Mouse (Mus musculus) heart, embryonic 14.5 days (tissue): ENCODE results near the gene Crtam. TPM values are rescaled to one million over a fixed set of nuclear protein-coding genes. Genes with fewer than 3 reads are reported as not detected.

Experiments
- ATAC-seq: fragments of 200-750 bp; cut with Nextera tagmentation; 2 replicates; pipeline ENCODE4 v1.8.0; 2017; ENCODE audit warnings: low read depth, moderate TSS enrichment; ENCODE audit not compliant: insufficient number of reproducible peaks, insufficient read depth, low FRiP score
- H3K27ac ChIP-seq, 2 experiments: fragments of 200-500 bp in 1 of 2; fragments of 300-500 bp in 1 of 2; sonication (generic) in 1 of 2; replicated peaks in 1 of 2; 2 replicates each; pipeline ENCODE4 v1.5.1; 2012 to 2014; ENCODE audit warnings: low read depth in 2 of 2, low read length in 2 of 2, control low read depth in 1 of 2, mild to moderate bottlenecking in 1 of 2, mixed read lengths in 1 of 2; ENCODE audit not compliant: control insufficient read depth in 1 of 2, insufficient read depth in 1 of 2
- H3K27me3 ChIP-seq: fragments of 300-500 bp; sonication (generic); 2 replicates; pipeline ENCODE4 v1.6.1; 2014; ENCODE audit warnings: mild to moderate bottlenecking, low read length, control low read depth; ENCODE audit not compliant: control insufficient read depth, insufficient read depth
- H3K36me3 ChIP-seq: fragments of 300-500 bp; sonication (generic); 2 replicates; pipeline ENCODE4 v1.6.1; 2014; ENCODE audit warnings: mild to moderate bottlenecking, control low read depth, low read length, mixed read lengths; ENCODE audit not compliant: control insufficient read depth, insufficient read depth
- H3K4me1 ChIP-seq, 2 experiments: fragments of 200-500 bp in 1 of 2; fragments of 300-500 bp in 1 of 2; sonication (generic) in 1 of 2; 2 replicates each; pipeline ENCODE4 v1.6.1; 2012 to 2014; ENCODE audit warnings: low read length in 2 of 2, control low read depth in 1 of 2, mixed read lengths in 1 of 2; ENCODE audit not compliant: control insufficient read depth in 2 of 2, insufficient read depth in 2 of 2
- H3K4me2 ChIP-seq: fragments of 300-500 bp; sonication (generic); 2 replicates; pipeline ENCODE4 v1.6.1; 2014; ENCODE audit warnings: mild to moderate bottlenecking, low read length
- H3K4me3 ChIP-seq, 2 experiments: fragments of 200-500 bp in 1 of 2; fragments of 300-500 bp in 1 of 2; sonication (generic) in 1 of 2; 2 replicates each; pipeline ENCODE4 v1.5.1; 2012 to 2014; ENCODE audit warnings: low read length in 2 of 2, mild to moderate bottlenecking in 2 of 2, control low read depth in 1 of 2, low read depth in 1 of 2, moderate library complexity in 1 of 2; ENCODE audit not compliant: control insufficient read depth in 1 of 2, insufficient read depth in 1 of 2
- H3K9ac ChIP-seq: fragments of 300-500 bp; sonication (generic); 2 replicates; pipeline ENCODE4 v1.6.1; 2014; ENCODE audit warnings: mild to moderate bottlenecking, low read length
- H3K9me3 ChIP-seq: fragments of 300-500 bp; sonication (generic); 2 replicates; pipeline ENCODE4 v1.6.1; 2016; ENCODE audit warnings: low read length, control low read depth; ENCODE audit not compliant: control insufficient read depth
- WGBS: fragments of 180-500 bp; shearing (Covaris S2); extraction: QIAGEN DNeasy Blood & Tissue Kit; methylation state at CpG from one replicate; pipeline ENCODE4 v1.1.7; 2014; 5-methylcytosine and 5-hydroxymethylcytosine counted together
- polyA plus RNA-seq: library from polyadenylated mRNA; unstranded; fragments of >200 nt; fragmentation: Nextera tagmentation; extraction: Ambion mirVana; gene quantifications from 2 replicates; pipeline ENCODE4 v1.2.1, GENCODE M21; 2014

The Crtam gene
- polyA plus RNA-seq, 1 experiment from 2014 or later: not detected

DNA sequence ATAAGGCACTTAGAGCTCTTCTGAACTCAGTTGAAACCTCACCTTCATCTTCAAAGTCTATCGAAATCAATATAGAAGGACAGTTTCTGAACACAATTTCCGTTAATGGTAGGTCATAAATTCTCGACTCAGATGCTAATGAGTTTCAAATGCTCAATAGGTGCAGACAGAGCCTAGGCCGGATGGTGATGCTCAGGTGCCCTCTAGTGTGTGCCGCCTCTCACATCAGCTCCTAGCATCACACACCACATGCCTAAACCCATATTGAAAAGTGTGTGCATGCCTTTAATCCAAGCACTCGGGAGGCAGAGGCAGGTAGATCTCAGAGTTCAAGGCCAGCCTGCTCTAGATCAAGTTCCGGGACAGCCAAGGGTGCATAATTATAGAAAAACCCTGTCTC lies 67.0 kb downstream of the Crtam start:
- H3K9ac ChIP-seq: no peak overlapping the region
- H3K9me3 ChIP-seq: no peaks in the 10 kb centered on the region
- H3K4me1 ChIP-seq: no peaks in the 10 kb centered on the region
- no peak for ATAC-seq
- no peak overlapping the region for H3K4me3 ChIP-seq
- WGBS: 60% methylated on average over 7 of the region's 7 CpGs
- no peaks in the 10 kb centered on the region for H3K36me3 ChIP-seq
- H3K27me3 ChIP-seq: no peaks in the 10 kb centered on the region
- H3K4me2 ChIP-seq: no peak overlapping the region
- no peak overlapping the region for H3K27ac ChIP-seq

DNA sequence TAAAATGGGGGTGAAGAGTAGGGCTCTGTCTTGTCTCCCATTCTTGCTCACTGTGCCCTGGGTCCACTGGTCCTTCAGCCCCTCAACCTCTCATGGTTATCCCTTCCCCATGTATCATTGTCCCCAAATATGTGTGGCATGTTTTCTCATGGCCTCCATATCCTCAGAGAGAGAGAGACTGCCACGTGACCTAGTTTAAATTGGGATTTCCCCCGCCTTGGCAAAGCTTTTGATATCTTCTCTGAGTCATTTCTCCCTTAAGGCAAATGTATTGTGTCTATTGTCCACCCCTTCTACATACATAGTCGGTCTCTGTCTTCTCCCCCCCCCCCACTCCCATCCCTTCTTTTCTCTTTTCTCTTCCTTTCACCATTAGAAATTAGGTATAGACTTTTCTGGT lies 71.1 kb downstream of the Crtam start:
- Histone ChIP-seq H3K36me3 (no peaks in the 10 kb centered on the region), H3K27me3 (no peaks in the 10 kb centered on the region), H3K4me3 (no peak overlapping the region), H3K4me1 (no peaks in the 10 kb centered on the region), H3K27ac (no peak overlapping the region), H3K9ac (no peak overlapping the region), H3K4me2 (no peak overlapping the region), H3K9me3 (no peaks in the 10 kb centered on the region)
- 44% methylated on average over 3 of the region's 3 CpGs for WGBS
- no peak for ATAC-seq

DNA sequence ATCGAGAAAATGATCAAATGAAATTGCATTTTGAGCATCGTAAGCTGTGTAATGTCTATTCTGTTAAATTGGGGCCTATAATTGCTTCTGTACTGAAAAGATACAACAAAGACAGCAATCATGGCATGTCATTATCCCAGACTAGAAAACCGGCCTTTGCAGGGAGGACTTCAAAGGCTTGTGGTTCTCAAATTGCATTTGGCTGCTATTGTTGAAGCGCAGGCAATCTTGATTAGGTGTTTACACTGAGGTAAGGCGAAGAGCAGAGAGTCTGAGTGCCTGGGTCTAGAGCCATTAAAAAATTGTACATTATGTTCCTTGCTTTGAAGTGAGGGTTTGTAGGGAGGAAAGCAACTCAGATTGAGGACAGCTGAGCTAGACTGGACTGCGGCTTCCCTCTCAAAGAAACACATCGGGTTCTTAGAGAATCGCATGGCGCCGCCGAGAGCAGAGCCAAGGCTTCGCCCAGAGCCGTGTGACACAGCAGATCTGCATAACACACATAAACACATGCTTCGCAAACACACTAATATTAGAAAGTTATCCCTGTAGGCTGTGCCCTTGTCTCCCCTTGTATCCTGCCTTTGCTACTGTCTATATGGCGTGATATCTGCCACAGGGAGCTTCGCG lies 77.0 kb downstream of the Crtam start:
- no peak overlapping the region for H3K4me2 ChIP-seq
- H3K27me3 ChIP-seq: no peaks in the 10 kb centered on the region
- no peak overlapping the region for H3K4me3 ChIP-seq
- no peak overlapping the region for H3K27ac ChIP-seq
- H3K4me1 ChIP-seq: no peaks in the 10 kb centered on the region
- WGBS: 80% methylated on average over 17 of the region's 17 CpGs
- no peaks in the 10 kb centered on the region for H3K9me3 ChIP-seq
- no peak for ATAC-seq
- no peak overlapping the region for H3K9ac ChIP-seq
- H3K36me3 ChIP-seq: no peaks in the 10 kb centered on the region

Other genes with a start within 250 kb of the Crtam start
- gene Hspa8, start 203.6 kb downstream of the Crtam start, polyA plus RNA-seq: 1,682 and 1,761 TPM in 2 replicates
- not detected in 2 replicates for gene Bsx, start 130.5 kb downstream of the Crtam start, polyA plus RNA-seq
- gene Jhy, start 40.5 kb downstream of the Crtam start, polyA plus RNA-seq: not detected in 2 replicates
- 9.6 and 10.4 TPM in 2 replicates for gene Ubash3b, start 157.1 kb upstream of the Crtam start, polyA plus RNA-seq